Mouse (Mus musculus) c-Kit-positive CD71-positive TER-119-negative erythroid progenitor cells, embryonic 14.5 days (primary cell): ENCODE measurements around the gene Rflnb.
A peak's percentile ranks its signal among the peaks of the same experiment; 100 is the strongest.

Source experiments
- DNase-seq: peaks from one replicate; pipeline ENCODE4 v3.0.0-alpha.2; 2013; ENCODE audit warnings: low read depth

Rflnb gene

DNA sequence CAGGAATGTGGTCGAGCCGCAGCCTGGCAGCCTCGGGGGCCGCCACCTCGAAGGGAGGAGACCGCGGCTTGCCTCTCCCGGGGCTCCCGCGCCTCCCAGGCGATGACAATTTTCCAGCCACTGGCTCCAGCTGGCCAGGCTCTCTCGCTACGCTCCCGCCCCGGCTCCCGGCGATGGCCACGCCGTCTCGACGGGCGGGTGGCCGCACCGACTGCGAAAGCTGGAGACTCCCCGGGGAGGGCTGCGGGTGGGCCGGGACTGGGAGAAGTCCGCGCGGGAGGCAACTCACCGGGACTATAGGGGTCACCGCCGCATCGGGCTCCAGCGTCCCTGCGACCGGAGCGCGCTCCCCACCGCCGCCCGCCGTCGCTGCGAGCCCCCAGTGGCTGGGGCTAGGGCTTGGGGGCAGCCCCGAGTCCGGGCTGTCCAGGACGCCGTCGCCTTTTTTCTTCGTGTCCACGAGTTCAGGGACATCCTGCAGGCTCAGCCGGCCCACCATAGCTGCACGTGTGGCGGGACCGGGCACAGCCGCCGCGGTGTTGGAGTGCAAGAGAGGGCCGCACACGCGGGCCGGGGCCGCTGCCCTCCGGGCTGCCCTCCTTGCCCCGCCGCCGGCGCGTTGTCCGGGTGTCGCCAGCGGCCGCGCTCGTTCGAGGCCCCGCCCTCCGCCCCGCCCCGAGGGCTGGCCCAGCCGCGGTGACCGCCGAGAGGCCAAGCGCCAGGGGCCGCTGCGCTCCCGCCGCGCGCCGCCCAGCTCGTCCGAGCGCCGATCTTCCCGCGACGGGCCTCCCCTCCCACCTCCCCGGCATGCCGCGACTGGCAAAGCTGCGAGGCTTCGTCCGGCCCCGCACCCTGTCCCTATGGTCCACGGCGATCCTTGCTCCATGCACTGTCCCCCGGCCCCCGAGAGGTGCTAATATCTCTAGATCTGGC, at the start of gene Rflnb:
Rflnb (minus strand) TSS at position 644 of the 933 bp plus-strand sequence.
- DNase-seq: peak; percentile 48

DNA sequence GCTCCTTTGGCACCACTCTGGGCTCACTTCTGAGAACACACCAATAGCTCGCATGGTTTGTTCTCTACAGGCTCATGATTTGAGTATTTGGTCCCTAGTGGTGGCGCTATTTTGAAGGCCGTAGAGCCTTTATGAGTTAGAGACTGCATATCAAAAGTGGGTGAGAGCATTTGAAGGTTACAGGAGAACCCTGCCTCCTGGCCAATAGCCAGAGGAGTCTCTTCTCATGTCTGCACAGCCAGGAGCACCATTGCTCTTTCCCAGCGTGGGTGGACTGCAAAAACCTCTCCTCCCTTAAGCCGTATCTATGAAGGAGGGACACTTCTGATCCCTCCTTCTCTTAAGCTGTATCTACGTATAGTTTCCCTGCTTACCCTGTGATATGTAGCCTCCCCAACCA, 49.8 kb upstream of the Rflnb start:
- DNase-seq: no peak

DNA sequence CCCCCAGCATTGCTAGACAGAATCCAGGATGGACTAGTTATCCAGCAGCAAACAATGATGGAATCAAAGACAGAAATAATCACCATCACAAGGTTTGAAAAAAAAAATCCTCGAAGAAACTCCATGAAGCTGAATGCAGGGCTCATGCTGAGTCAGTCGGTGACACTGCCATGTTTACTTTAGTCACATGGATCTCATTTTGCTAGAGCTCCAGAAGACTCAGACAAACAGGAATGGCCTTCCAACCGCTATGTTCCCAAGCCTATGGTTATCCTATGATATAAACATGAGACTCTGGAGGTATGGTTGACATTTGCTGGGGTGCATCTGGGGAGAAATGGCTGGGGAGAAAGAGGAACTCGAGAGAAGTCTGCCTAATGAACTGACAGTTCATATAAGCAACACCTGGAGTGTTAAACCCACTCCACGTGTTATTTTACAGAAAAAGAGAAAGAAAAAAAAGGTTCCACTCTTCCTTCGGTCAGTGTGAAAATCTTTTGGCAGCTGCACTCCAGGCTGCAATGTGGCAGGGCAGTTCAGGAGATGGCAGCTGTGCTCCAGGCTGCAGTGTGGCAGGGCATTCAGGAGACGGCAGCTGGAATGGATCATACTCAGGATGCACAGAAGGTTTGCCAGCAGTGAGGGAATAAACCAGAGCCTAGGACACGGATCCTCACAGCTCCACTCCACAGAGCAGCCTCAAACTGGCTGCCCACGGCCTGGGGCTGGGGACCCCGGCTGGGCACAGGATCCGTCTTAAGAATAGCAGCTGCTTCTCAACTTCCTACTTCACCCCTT, 46.9 kb upstream of the Rflnb start:
- no peak for DNase-seq

DNA sequence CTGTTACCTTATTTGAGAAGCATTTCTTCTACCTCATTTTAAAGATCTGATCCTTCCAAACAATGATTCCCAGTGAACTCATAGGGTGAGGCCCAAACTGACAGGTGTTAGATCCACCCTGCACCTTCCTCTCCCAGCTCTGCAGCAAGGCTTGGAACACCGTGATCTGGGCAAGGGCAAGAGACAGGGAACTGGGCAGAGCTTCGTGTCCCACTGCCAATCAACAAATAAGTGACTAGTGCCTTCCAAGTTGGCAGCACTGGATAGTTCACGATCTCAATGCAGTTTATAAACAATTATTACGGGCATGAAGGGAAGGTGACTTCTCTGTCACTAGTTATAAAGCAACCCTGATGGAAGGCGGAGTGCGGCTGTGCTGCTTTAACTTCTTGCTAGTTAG, 42.2 kb upstream of the Rflnb start:
- no peak for DNase-seq

DNA sequence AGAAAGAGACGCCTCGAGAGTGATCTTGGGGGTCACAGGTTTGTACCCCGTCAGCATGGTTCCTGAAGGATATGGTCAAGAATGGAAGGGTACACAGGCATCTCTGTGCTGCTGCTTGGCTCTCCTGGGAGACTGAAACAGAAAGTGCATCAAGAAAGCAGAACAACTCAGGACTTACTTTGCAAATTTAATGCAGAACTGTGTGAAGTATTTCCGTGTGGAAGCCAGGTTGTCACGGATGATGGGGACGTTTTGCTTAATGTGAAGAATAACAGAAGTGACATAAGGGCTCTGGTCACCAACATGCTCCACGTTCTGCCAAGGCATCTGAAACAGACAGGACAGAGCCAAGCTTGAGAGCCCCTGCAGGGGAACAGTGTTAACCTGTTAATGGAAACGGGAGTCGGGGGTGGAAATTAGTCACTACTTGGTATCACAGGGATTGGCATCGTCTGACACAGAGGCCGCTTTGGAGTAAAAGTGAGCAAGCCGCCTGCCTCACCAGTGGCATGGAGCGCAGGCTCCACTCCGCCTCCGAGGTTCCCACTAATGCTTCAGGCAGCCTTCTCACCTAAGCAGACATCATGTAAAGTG, 39.1 kb upstream of the Rflnb start:
- no peak for DNase-seq

DNA sequence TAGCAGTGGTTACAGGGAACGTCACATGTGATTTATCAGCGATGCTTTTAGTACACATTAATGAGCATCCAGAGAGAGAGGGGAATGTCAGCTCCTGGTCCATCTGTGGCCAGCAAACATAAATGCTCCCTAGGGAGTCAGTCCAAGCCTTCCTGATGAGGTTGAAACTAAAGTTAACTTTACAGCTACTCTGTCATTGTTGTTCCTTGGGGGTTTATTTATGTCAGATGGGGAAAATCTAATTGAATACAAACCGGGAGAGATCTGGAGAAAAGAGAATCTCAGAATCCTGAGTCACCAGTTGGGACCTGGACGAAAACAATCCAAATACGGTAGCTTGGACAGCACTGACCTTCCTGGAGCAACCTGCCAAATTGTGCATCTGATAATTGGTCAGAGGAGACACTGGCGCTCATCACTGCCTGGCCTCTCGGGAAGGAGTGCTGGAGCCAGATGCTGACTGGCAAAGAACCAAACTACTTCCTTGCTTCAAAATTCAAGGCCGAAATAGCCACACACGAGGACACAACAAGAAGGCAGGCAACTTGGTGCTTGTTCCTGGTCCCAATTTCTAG, 38.0 kb upstream of the Rflnb start:
- DNase-seq: no peak

DNA sequence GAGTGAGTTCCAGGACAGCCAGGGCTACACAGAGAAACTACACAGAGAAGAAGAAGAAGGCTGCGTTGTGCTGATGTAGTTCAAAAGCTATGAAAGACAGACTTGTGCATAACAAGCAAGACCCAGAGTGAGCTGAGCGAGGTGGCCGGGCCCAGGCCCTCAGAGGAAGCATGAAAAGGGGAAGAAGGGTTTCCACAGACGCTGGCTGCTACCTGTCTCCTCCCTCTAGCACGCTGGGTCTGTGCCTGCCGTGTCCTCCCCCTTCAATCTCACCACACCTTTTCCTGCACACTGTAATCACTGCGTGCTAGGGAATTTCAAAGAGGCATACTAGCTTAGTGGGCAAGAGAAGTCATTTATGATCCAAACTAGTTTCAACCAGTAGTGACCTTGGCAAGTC, 36.8 kb upstream of the Rflnb start:
- DNase-seq: no peak

DNA sequence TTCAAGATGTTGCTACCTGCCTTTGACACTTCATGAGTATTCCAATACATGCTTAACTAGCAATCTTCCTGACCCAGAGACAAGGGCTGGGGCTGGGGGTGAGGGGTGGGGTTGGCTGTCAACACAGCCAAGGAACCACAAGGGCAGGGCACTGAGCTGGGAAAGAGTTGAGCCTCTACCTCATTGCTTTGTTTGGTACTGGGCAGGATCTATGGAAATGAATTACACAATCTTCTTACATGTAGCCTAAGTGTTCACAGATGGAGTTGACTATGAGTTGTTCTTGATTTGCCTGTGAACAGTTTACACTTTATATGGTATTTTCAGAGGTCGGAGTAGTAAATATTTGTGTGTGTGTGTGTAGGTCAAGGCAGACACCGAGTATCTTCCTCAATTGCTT, 33.3 kb upstream of the Rflnb start:
- DNase-seq: no peak

DNA sequence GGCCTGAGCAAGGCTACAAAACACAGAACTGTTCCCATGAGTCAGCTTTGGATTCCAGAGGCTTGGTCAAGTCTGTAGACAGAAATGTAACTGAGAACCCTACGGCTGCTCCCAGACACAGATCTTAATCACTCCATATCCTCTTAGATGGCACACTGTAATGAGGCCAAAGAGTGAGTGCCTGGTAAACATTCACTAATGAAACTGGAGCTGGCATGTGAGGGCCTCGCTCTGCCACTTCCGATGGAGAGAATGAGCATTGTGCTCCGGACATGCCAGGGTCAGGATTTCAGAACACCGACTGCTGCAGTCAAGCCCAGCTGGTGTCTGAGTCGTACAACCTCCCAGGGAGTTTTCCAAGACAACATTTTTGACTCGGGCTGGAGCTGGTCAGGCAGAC, 32.4 kb upstream of the Rflnb start:
- DNase-seq: no peak

DNA sequence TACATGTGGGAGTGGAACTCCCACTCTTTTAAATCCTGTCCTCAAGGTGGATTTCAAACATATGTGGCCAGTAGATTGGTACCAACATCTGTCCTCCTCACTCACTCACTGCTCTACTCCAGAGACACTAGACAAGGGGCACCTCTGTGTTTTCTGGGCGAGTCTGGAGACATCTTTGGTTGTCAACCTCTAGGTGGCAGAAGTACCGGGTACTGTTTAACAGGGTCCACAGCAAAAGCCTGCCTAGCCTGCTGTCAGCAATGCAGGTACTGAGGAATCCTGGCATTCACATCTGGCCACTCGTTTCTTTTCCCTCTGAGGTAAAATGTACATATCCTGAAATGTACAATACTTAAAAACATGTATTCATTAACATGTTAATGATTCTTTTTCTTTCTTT, 28.9 kb upstream of the Rflnb start:
- DNase-seq: peak; percentile 8

DNA sequence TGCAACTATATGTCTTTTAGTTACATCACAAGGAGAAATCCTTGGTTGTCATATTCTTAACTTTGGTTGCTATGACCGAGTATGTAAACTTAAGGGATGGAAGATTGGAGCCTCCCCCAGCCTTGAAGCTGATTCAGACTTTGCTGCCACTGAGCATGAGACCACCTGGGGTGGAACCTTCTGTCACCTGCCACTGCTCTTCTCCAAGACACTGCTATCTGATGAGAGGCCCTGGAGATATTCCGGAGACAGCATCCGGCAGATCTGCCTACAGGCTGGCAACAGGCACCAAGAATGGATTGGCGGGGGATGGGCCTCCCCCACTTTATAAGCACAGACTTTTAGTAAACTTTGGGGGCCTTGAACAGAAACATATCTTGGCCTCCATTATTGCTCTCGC, 24.9 kb upstream of the Rflnb start:
- no peak for DNase-seq

DNA sequence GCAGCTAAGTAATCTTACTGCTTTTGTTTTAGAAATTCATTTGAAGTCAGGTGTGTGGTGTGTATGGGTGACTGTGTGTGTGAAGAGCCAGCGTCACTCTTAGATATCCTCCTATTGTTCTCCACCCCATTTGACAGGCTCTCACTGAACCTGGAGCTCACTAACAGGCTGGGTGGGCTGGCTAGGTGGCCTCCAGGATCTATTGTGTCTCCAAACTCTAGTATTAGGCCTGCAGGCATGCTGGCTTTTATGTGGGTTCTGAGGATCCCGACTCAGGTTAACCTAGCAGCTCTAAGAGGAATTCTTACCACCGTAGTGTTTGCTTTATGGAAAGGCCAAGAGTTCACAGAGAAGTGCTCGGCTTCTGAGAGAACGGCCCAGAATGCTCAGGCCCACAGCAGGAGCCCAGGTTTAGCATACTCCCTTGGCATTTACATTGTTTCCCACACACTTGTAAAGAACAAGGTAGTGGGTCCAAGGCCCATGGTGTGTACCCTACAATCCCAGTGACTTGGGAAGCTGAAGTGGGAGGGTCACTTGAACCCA, 23.5 kb upstream of the Rflnb start:
- no peak for DNase-seq

DNA sequence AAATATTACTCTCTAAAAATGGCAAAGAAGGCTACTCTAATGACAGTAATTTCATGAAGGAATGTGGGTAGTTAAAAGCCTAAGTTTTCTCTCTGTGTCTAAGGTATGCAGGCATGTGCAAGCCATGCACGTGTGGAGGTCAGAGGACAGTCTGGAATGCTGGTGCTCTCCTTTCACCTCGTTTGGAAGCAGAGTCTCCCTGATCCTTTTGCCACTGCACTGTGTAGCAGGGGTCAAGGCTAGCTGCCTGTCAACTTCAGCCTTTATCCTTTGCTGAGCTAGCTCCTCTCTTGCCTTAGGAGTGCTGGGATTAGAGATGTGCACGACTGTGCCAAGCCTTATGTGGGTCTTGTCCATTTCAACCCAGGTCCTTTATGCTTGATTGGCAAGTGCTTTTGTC, 22.9 kb upstream of the Rflnb start:
- DNase-seq: no peak

DNA sequence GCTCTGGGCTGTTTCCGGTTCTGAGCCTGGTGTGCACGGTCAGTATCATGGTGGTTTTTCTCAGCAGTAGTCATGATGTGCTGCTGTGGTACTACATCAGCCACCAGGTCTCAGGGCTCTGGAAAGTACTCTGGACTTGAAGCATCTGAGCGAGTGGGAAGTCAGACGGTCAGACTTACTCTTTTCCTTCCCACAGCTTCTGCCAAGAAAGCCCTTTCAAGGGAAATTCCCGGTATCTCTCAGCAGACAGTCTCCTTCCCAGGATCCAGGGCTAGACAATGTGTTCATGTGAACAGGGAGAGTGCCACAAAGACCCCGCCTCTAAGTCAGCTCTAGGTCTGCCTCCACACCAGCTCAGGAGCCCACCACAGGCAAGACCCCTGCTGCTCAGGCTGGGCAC, 17.8 kb upstream of the Rflnb start:
- no peak for DNase-seq

DNA sequence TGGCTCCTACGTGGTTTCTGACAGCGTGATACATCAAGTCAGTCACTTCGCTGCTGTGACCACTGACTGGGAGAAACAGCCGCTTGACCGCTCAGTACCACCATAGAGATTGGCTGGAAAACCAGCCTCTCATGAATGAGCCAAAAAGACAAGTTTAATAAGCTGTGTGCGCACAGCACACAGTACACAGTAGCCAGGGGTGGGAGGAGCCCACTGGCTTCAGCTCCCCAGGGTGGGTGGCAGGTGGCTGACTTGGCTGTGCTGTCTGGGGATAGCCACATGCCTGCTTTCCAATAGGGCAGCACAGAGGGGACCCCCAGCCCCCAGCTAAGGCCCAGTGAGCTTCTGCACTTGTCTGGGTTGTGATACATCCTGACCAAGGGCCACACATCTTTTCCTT, 16.9 kb upstream of the Rflnb start:
- no peak for DNase-seq

DNA sequence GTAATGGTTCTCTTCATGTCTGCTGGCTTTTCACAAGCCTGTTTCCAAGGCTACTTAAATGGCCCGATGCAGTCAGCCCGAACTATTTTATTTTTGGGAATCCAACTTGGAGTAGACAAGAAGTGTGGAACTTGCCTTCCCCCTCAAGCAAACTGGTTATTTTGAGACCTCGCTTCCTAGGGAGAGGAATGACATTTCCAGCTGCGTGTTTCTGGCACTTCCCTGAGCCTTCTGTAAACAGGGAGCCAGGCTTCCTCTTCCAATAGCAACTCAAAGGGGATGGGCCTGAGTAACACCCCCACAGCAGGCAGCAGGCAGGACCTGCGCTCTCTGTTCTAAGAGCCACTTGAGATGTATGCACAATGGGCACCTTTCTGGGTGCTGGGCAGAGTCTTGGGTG, 15.3 kb upstream of the Rflnb start:
- DNase-seq: no peak

DNA sequence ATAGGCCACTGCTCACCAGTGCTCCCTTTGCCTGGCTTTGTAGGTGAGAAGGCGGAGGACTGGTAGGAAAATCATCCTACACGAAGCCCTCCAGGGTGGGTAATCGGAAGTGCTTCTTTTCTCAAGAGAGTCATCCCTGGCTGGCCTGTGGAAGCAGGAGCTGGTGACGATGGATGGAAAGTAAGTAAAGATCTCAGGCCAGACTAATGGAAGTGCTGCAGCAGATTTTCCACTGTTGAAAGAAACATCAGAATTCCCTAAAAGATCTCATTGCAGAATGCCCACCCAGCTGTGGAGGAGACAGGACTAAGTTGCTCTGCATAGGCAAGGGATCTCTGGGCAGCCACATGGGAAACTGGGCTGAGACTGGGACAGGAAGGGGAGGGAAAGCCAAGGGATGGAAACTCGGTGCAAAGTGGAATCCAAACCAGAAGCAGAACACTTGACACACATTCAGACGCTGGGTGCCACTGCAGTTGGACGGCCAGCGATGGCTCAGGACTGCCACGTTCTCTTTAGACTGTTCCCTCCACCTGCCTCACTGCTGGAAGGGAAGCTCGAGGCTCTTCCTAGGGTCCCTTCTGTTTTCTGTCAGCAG, 14.6 kb upstream of the Rflnb start:
- no peak for DNase-seq

DNA sequence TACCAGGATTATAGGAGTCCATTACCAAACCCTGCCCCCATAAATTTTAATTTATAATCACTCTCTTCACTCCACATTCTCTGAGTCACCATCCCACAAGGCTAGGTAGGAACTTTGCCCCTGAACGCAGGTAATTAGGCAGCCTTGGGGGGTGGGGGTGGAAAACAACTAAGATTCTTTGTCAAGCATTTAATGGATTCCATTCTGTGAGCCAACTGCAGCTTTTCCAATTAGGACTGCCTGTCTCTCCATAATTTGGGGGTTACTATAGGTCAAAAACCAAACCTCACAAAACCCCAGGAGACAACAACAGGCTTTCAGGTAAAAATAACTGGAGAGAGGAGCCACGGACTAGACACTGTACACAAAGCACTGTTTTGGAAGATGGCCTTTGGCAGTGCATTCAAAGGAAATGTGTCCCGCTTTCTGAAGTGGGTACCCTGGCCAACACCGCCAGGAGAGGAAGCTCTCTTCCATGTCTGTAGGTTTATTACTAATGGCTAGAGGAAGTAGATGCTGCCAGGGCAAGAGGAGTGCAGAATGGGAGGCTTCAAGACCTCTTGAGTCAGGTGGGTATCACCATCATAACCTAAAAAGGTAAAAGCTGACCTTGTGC, 13.3 kb upstream of the Rflnb start:
- DNase-seq: no peak

DNA sequence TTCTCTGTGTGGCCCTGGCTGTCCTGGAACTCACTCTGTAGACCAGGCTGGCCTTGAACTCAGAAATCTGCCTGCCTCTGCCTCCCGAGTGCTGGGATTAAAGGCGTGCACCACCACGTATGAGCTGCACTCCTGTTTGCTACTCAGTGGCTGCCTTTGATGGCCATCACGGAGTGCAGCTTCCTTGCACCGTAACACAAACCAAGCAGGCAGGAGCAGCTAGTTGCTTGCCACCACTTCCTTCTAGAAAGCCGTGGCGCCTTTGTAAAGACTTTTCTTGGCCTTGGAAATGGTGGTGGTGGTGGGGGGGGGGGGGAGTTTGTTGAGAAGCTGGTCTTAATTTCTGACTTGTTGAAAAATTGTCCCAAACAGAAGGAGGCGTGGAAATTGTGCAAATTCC, 12.5 kb upstream of the Rflnb start:
- DNase-seq: no peak

DNA sequence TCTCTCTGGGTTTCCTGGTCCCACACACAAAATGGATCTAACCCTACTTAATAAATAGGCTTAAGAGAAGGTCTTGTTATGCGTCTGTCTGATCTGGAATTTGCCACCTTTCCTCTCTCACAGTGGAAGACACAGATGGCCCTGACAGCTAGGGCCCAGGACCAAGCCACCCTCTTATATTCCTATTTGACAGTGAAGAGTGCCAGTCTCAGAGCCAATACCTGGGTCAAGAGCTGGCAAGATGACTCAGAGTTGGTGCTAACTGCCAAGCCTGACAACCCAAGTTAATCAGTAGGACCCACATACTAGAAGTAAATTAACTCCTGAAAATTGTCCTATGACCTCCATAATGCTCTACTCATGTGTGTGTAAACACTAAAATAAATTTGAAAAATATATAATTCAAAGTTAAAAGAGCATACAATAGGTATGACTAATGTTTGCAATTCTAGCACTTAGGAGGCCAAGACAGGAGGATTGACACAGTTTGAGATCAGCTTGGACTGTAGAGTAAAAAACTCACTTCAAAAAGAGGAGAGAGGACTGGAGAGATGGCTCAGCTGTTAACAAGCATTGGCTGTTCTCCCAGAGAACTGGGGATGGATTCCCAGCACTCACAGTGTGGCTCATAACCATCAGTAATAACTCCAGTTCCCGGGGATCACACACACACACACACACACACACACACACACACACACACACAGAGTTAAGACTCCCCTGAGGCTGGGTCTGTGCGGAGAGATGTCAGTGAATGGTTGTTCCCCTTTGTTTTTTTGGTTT, 11.9 kb upstream of the Rflnb start:
- DNase-seq: no peak
